Mouse (Mus musculus): ENCODE measurements around the gene Slc45a2.
A peak's percentile ranks its signal among the peaks of the same experiment; 100 is the strongest.

Slc45a2 gene

DNA sequence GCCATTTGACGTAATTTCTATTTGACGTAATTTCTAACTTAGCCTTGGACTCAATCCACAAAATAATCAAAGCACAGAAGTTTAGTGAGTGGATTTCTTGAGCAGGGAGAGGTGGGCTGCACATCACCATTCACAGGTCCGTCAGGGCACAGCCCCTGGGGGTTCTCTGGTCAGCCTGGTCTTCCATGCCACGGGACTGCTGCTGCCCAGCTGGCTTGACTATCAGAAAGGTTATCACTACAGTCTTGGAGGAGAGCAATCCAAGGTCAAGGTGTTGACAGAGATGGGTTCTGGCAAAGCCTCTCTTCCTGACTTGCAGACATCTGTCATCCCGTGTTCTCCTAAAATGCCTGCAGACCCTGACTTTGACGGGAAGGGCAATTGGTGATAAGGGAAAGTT, 4.1 kb downstream of the Slc45a2 start:
- DNase-seq (ENCODE audit: low read depth), result no peak

DNA sequence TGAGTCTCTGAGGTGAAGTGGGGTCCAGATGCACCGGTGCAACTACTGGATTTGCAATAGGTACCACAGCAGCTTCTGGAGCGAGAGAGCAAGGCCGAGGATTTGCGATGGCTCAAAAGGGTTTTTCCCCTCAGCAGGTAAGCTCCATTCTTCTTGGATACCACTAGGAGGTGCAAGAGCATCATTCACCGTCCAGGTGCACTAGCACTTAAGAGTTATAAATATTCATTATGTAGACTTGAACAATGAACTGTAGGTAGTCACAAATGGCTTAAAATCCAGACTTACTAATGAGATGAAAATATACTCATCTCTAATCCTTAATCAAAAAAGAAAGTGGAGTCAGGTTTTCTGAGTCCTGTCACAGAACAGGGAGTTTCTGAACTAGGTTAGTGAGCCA, 8.2 kb downstream of the Slc45a2 start:
- peak; percentile 5 for DNase-seq (ENCODE audit: low read depth)

DNA sequence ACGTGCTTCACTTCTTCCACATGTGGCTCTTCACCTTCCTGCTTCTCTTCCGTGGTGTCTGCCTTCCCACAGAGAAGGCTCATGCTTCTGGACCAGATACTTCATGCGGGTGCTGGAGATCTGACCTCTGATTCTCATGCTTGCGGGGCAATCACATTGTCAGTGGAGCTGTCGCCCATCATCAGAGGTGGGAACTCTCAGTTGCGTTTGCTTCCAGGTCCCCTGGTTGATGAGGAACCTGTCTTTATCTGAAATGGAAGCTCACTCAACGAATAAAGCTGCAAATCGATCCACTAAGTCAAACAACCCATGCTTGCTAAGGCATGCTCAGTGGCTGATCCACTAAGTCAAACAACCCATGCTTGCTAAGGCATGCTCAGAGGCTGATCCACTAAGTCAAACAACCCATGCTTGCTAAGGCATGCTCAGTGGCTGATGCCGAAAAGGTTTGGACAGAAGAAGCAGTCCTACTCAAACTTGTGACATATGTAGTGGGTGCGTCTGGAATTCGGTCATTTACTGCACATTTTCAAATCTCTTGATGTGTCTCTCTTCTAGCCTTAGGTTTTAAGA, 10.5 kb downstream of the Slc45a2 start:
- no peak for DNase-seq (ENCODE audit: low read depth)

DNA sequence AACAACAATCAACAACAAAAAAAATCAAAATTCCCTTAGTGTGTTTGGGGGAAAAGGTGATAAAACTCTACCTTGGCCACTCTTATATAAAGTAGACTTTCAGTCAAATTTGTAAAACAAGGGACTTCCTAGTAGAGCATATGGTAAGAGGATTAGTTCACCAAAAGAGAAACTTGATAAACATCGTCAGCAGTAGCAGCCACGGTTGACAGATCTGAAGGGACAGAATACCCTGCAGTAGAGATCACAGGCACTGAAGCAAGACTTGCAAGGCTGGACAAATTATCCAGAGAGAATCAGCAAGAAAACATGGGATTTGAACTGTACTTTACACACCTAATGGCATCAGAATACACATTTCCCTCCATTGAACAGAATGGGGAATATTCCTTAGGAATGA, 14.4 kb downstream of the Slc45a2 start:
- DNase-seq (ENCODE audit: low read depth), result no peak

DNA sequence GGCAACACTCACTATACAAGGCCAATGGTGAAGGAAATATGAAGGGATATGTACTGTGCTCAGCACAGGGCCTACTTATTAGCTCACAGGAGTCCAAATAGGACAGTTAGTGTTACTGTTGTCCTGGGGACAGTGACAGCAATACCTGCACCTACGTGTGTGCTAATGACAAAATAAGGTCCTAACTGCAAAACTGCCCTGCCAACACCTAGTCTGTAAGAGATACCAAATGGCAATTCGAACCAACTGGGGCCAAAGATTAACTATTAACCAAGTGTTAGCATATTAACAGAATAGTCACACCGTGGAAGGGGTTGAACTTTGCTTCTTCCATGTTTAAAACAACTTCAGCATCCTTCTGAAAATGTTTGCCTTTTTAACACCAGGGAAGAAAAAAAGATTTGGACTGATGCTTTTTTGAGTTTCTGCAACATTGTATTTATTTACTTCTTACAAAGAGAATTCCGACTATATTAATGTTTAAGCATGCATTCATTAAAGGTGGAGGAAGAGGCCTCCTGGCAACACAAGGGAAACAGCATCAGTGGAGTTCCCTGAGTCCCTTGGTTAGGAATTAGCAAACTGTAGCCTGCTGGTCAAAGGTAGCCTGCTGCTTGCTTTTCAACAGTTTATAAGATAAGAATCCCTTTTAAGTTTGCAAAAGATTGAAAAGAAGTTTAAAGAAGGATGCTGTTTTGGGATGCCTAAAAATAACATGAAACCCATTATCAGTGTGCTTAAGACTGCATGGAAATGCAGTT, 26.5 kb downstream of the Slc45a2 start:
- no peak for DNase-seq (ENCODE audit: low read depth)

DNA sequence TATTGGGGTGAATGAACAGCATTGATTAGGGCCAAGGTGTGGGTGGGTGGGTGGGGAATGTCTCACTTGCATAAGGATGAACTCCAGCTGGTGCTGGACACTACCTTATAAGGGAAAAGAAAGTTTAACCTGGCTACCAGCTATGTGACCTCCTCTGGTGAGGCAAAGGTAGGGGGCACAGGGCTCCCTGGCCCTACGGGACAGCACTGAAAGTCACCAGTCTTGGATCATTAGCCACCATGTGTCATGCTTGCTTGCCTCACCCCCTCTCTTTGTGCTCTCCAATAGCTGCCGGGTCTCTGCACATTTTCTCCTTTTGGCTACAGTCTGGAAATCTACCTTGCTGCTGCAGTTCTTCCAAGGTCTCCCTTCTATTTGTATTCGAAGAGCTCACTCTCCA, 29.7 kb downstream of the Slc45a2 start:
- no peak for DNase-seq (ENCODE audit: low read depth)

DNA sequence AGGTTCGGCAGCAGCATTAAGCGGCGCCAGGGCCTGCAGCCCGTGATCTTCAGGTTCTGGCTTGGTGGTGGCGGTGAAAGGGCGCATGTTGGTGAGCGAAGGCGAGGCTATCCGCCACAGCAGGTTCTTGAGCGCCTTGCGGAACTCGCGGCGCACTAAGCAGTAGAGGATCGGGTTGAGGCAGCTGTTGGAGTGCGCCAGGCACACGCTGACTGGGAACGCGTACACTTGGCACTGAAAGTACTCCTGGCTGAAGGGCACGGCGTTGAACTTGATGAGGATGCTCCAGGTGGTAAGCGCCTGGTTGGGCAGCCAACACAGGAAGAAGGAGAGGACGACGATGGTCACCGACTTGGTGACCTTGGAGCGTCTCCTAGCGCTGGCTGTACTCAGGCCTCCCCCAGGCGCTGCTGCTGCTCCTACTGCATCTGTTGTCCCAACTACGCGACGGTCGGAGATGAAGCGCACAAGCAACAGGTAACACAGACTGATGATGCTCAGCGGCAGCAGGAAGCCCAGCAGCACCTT, 35.5 kb downstream of the Slc45a2 start:
- no peak for DNase-seq (ENCODE audit: low read depth)

DNA sequence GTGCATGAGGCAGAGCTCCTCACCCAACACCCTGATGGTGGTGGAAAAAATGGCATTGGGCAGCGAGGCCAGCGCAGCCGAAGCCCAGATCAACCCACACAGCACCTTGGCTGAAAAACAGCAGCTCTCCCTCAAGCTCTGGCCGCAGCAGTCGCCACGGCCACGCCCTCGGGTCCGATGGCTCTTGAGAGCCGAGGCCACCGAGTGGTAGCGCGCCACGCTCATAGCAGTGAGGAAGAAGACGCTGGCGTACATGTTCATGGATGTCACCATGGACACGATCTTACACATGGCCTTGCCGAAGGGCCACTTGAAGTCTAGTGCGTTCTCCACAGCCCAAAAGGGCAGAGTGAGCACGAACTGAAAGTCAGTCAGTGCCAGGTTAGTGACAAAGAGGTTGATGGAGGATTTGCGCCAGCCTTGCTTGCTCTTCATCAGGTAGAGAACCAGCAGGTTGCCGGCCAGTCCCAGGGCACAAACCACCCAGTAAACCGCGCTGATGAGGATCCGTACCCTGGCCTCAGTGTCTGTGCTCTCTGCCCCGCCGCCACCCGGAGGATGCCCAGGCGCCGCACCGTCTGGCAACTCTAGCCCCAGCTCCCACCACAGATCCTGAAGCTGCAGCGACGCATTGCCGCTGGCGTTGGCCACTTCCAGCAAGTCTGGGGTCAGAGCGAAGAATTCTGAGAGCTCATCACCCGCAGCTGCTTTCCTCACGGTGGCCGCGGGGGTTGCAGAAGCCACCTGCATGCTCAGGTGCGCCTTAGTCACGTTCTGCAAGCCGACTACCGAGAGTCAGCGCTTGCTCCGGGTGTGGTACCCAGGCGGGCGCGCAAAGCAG, 36.2 kb downstream of the Slc45a2 start:
- DNase-seq (ENCODE audit: low read depth), result no peak

DNA sequence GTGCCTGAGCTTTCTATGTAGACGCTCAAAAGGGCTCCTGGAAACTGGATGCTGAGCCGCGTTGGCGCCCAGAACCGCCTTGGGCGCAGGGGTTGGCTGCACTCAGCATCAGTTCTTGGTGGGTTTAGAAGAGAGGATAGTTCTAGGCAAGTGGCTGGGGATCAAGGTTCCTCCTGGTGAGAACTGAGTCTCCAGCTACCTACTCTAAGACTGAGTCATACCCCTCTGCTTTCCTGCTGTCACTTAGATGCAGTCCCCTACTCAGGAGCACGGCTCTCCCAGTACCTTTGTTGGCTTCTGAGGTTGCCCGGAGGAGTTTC, 36.8 kb downstream of the Slc45a2 start:
- no peak for DNase-seq (ENCODE audit: low read depth)

DNA sequence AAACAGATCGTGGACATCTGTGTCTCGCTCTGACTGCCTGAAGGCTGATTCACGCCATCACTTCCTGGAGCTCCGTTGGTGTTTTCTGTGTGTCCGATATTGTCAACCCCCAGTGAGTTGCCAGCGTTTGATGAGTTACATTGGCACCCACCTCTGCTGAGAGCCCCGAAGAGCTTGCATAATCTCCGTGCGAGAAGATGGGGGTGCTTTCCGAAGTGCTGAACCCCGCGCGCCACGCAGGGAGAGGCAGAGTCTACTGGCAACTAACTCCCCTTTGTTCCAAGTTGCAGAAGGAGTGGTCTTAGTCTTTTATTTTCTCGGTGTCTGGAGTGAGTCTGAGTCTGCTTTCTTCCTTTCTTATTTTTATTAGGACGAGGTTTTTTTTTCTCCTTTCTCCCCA, 37.2 kb downstream of the Slc45a2 start, which contains the start of gene Rxfp3:
Gene Rxfp3 (minus strand): TSS at position 281 of the 400 bp plus-strand sequence.
- DNase-seq (ENCODE audit: low read depth), result no peak

DNA sequence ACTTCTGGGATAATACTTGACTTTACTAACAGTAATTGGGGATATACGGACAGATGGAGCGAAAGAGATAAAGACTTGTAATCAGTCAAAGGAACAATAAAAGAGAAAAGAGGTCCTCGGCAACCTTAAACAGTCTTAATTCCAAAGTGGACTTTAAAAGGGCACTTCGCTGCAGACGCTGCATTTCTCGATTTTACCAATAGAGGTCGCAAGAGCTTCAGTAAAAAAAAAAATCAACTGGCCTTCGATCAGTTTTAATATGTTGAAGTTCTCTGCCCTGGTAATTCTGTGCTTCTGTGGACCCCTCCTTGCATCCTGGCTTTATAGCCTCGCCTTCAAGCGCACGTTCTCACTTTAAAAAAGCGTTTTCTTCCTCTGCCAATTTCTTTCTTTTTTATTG, 38.0 kb downstream of the Slc45a2 start:
- peak; percentile 52 for DNase-seq (ENCODE audit: low read depth)

DNA sequence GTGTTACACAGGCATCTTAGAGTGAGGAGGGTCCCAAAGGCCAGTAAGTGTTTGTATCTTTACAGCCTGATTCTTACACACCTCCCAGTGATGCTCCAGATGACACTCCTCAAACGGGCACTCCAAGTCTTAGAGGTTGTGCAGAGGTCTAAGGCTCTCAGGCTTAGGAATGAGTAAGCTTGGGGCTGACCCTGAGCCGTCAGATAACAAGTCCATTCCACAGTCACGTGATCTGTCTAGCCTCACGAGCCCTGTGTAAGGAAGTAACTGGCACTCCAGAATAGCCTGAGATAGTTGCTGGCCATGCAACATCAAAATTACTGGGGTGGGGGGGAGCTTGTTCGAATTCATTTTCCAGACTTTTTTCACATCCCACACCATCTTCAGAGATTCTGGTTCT, 39.5 kb downstream of the Slc45a2 start:
- no peak for DNase-seq (ENCODE audit: low read depth)

DNA sequence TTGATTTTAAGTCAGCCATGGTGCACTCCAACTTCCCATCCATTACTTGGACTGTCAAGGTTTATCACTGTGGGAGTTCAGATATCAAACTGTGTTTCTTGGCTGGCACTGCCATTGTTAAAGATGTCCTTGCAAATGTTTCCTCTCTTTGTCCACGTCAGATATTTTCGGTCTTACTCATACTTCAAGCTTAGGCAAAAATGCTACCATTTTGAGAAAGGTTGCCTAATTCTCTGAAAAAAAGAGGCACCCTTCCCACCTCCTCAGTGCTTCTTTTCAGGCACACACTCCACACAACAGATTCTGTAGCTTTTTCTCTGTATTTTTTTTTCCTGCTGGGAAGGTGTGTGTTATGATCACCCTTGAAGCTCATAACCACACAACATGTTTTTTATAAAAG, 40.7 kb downstream of the Slc45a2 start:
- DNase-seq (ENCODE audit: low read depth), result no peak

DNA sequence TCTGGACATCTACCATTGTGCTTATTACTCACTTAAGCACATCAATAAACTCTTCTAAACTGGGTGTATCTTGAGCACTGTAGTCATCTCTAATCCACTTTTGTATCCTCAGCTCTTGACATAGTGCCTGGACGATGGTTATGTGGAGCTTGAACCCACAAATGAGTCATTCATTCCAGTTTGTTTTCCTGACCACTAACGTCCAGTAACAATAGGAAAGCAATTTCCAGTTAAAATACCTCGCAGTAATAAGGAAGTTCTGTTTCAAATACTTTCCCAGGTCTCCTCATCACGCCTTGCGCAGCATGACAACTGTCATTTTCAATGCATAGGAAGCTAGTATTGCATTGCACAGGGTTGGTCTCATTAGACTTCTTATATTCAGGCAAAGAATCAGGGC, 42.3 kb downstream of the Slc45a2 start:
- no peak for DNase-seq (ENCODE audit: low read depth)

DNA sequence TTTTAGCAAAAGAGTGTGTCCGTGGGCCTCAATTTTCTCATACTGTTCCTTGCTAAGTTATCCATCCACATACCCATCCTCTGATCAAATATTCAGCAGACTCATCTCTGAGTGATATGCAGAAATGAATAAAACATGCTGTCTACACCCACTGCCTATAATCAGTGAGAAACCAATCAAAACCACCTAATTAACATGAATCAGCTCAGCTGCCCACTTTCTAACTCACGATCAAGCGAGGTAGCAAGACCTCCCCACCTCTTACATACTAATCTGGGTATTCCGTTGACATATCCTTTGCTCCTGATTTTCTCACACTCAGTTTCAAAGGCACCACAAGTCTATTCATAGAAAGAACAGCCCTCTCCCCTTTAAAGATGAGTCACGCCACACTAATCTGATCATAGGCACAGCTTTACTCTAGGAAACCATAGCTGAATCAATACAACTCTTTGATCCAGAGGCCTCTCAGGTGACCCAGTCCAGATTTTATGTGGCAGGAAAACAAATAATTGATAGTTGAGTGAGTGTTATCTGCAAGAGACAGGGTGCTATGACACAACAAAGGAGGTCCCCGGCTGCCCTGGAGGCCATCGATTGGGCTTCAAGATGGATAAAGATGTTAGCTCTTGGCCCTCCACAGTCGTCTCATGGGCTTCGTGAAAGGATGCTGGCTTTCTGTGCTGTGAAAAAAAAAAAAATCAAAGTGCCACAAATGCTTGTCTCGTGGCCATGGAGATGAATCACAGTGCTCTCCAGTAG, 53.3 kb downstream of the Slc45a2 start:
- DNase-seq (ENCODE audit: low read depth), result no peak

DNA sequence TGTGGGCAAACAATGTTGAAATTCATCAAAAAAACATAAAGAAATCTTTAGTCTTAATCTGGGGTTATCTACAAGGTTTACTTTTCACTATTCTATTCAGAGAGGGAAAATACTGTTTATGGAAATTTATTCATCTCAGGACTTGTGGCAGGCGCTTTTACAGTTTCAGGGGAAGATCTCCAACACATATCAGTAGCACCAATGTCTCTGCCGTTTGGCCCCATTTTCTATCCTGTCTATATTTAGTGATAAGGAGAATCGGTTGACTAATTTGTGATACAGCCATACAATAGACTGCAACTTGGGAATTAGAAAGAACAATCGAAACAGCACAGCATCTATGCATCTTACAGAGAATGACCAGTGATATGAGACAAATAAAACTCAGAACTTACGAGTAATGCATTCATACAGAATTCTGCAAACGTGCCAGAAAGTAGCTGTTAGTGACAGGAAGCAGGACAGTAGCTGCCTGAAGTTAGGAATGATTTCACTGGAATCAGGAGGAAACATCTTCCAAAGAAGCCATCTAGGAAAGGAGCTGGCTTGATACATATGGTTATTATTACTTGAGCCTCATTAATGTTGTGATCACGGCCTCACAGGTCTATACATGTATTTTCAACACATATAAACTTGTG, 54.0 kb downstream of the Slc45a2 start:
- DNase-seq (ENCODE audit: low read depth), result no peak

DNA sequence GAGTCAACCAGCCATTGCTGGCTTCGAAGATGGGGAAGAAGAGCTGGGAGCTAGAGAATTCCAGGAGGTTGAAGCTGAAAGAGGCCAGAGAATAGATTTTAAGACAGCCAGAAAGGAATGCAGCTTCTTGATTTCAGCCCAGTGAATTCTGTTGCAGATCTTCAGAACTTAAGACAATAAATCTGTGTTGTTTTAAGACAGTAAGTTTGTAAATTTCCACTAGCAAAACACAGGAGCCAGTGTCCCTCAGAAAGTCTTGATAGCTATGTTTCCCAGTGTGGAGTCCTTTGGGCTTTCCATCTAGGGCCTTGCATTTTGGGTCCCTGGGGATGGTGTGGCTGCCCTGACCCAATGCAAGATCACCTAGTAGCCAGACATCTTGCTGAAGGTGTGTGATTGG, 62.4 kb downstream of the Slc45a2 start:
- DNase-seq (ENCODE audit: low read depth), result no peak

DNA sequence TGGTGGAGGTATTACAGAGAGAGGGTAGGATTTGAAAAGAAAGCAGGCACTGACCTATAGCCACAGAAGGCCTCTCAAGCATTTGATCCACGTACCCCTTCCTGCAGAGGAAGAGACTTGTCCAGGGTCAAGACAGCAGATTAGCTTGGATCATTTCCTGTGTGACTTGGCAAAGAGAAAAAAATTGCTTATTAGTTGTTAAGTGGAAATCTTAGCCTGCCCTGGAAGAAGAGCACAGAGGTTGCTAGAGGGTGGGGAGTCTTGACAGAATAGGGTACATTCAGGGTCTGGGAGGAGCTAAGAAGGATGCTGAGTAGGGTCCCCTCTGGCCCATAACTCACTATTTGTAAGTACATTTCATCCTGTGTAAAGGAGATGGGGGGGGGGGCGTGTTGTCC, 63.6 kb downstream of the Slc45a2 start:
- DNase-seq (ENCODE audit: low read depth), result no peak

DNA sequence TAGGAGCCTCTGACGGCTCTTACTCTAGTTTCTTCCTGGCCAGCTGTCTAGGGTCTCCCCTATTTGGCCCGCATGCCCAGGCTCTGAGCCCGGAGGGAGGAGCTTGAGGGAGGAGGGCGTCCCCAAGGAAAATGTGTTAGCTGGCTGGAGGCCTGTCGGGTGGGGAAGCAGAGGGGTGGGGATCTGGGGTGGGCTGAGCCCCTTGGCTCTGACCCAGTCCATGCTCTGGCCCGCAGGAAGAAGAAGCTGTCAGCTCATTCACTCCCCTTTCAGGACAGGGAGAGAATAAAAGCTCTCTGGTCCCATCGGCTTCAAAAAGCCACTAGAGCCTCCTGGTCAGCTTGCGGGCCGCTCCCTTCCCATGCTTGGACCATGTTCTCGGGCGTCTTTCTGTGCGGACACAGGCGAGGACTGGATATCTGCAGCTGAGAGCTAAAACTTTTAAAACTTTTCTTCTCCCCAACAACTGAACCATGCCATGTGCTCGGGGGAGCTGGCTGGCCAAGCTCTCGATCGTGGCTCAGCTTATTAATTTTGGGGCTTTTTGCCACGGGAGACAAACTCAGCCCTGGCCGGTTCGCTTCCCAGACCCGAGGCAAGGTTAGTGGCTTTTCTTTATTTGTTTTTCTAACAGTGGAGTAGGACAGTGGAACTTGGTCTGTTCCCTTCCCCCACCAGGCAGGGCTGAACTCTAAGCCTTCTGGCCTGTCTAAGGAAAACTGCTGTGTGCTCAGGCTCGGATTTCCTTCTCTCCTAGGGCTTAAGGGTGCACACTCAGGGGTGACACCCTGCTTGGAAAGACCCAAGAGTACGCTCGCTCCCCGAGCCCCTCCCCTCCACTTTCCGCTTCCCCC, 64.3 kb downstream of the Slc45a2 start, which contains the start of gene Adamts12:
Gene Adamts12 (plus strand): TSS at position 233 of the 854 bp plus-strand sequence.
- no peak for DNase-seq (ENCODE audit: low read depth)

DNA sequence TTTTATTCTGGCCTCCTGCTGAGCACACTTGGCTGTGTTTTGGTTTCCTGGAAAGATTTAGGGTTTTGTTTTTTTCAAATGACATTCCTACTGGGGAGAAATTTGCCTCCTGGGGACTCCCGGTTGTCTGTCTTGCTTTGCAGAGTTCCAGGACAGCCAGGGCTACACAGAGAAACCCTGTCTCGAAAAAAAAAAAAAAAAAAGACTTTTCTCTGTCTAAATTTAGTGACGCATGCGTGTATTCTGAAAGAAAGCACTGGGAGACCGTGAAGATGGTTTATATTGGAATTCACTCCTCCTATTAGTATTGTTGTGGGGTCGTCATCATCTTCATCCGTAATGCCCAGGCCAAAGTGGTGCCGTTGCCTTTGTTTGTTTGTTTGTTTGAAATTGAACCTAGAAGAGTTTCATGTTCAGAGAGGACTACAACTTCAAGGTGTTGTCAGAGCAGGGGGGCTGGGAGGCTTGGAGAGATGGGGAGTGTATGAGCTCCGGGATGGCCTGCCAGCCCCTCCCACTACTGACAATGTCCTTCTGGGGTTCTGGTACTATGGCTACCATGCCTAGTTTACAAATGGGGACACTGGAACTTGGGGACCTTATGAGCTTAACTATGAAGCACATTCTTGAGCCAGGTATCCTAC, 65.1 kb downstream of the Slc45a2 start:
- no peak for DNase-seq (ENCODE audit: low read depth)
